Mouse (Mus musculus) embryonic facial prominence, embryonic 15.5 days (tissue): ENCODE results near the gene Fmo4. TPM values are rescaled to one million over a fixed set of nuclear protein-coding genes. Genes with fewer than 3 reads are reported as not detected.

Source experiments
- ATAC-seq: fragments of 200-750 bp; cut with Nextera tagmentation; 2 replicates; pipeline ENCODE4 v1.8.0; 2017; ENCODE audit warnings: low read depth, moderate TSS enrichment; ENCODE audit not compliant: insufficient number of reproducible peaks, low FRiP score, low TSS enrichment
- H3K27ac ChIP-seq: fragments of 300-500 bp; sonication (generic); replicated peaks from 2 replicates; pipeline ENCODE4 v1.5.1; 2015; ENCODE audit warnings: mild to moderate bottlenecking, inconsistent platforms
- H3K27me3 ChIP-seq: fragments of 300-500 bp; sonication (generic); 2 replicates; pipeline ENCODE4 v1.6.1; 2015; ENCODE audit warnings: inconsistent platforms
- H3K36me3 ChIP-seq: fragments of 300-500 bp; sonication (generic); 2 replicates; pipeline ENCODE4 v1.6.1; 2015; ENCODE audit warnings: mild to moderate bottlenecking, inconsistent platforms
- H3K4me1 ChIP-seq: fragments of 300-500 bp; sonication (generic); 2 replicates; pipeline ENCODE4 v1.6.1; 2015; ENCODE audit warnings: inconsistent platforms
- H3K4me2 ChIP-seq: fragments of 300-500 bp; sonication (generic); replicated peaks from 2 replicates; pipeline ENCODE4 v1.6.1; 2015; ENCODE audit warnings: mild to moderate bottlenecking, inconsistent platforms
- H3K4me3 ChIP-seq: fragments of 300-500 bp; sonication (generic); replicated peaks from 2 replicates; pipeline ENCODE4 v1.5.1; 2015; ENCODE audit warnings: mild to moderate bottlenecking, inconsistent platforms
- H3K9ac ChIP-seq: fragments of 300-500 bp; sonication (generic); 2 replicates; pipeline ENCODE4 v1.6.1; 2015; ENCODE audit warnings: inconsistent platforms
- H3K9me3 ChIP-seq: fragments of 300-500 bp; sonication (generic); replicated peaks from 2 replicates; pipeline ENCODE4 v1.6.1; 2016; ENCODE audit warnings: inconsistent platforms
- WGBS: fragments of 180-500 bp; shearing (Covaris S2); methylation state at CpG from one replicate; pipeline ENCODE4 v1.1.7; 2015; 5-methylcytosine and 5-hydroxymethylcytosine counted together
- polyA plus RNA-seq: library from polyadenylated mRNA; unstranded; fragments of >200 nt; fragmentation: Nextera tagmentation; extraction: Ambion mirVana; gene quantifications from 2 replicates; pipeline ENCODE4 v1.2.1, GENCODE M21; 2015

The Fmo4 gene
- polyA plus RNA-seq, 1 experiment from 2014 or later, result 0.23 TPM

- 59% methylated on average over 5 of the region's 5 CpGs for WGBS
- Histone ChIP-seq H3K4me2 (no peak overlapping the region), H3K9me3 (no peaks in the 10 kb centered on the region), H3K27me3 (no peaks in the 10 kb centered on the region), H3K36me3 (no peaks in the 10 kb centered on the region), H3K4me3 (no peak overlapping the region), H3K9ac (no peak overlapping the region), H3K4me1 (0 out of 2 replicates have a peak, but pooled peaks cover 3% of the 10 kb centered on the region), H3K27ac (no peak overlapping the region)
- no peak for ATAC-seq
Measured at GRCm38 (mm10) chr1:162832574-162832953, 18.8 kb upstream of the Fmo4 start.

GRCm38 (mm10) chr1:162831838-162832573 is 18.2 kb upstream of the Fmo4 start:
- ATAC-seq, result no peak

GRCm38 (mm10) chr1:162819280-162819679 is 5.5 kb upstream of the Fmo4 start:
- Histone ChIP-seq H3K9me3 (no peaks in the 10 kb centered on the region), H3K9ac (no peak overlapping the region), H3K27me3 (no peaks in the 10 kb centered on the region), H3K36me3 (no peaks in the 10 kb centered on the region), H3K4me1 (no peaks in the 10 kb centered on the region), H3K4me2 (no peak overlapping the region), H3K27ac (no peak overlapping the region), H3K4me3 (no peak overlapping the region)
- ATAC-seq, result no peak
- 91% methylated on average over 5 of the region's 5 CpGs for WGBS

More at GRCm38 (mm10) chr1:162831838-162832573, 18.2 kb upstream of the Fmo4 start:
- no peak overlapping the region for H3K4me3 ChIP-seq
- no peak overlapping the region for H3K4me2 ChIP-seq
- H3K27ac ChIP-seq, result no peak overlapping the region
- H3K9me3 ChIP-seq, result no peaks in the 10 kb centered on the region
- 0 out of 2 replicates have a peak, but pooled peaks cover 3% of the 10 kb centered on the region for H3K4me1 ChIP-seq
- H3K36me3 ChIP-seq, result no peaks in the 10 kb centered on the region
- no peaks in the 10 kb centered on the region for H3K27me3 ChIP-seq
- 16% methylated on average over 5 of the region's 5 CpGs for WGBS
- no peak overlapping the region for H3K9ac ChIP-seq

GRCm38 (mm10) chr1:162815381-162816127 is 1.8 kb upstream of the Fmo4 start:
- no peak overlapping the region for H3K4me3 ChIP-seq
- H3K27ac ChIP-seq, result no peak overlapping the region
- H3K9ac ChIP-seq, result no peak overlapping the region
- H3K4me2 ChIP-seq, result no peak overlapping the region
- no peaks in the 10 kb centered on the region for H3K36me3 ChIP-seq
- ATAC-seq, result no peak
- H3K9me3 ChIP-seq, result no peaks in the 10 kb centered on the region
- no peaks in the 10 kb centered on the region for H3K4me1 ChIP-seq
- no peaks in the 10 kb centered on the region for H3K27me3 ChIP-seq
- 84% methylated on average over 10 of the region's 10 CpGs for WGBS

GRCm38 (mm10) chr1:162814932-162815331 is 1.2 kb upstream of the Fmo4 start:
- no peak overlapping the region for H3K4me2 ChIP-seq
- 73% methylated on average over 4 of the region's 4 CpGs for WGBS

GRCm38 (mm10) chr1:162813143-162813835 is 483 bp downstream of the Fmo4 start:
- Histone ChIP-seq H3K4me2 (no peak overlapping the region), H3K9me3 (no peaks in the 10 kb centered on the region), H3K4me1 (no peaks in the 10 kb centered on the region), H3K27me3 (no peaks in the 10 kb centered on the region), H3K9ac (no peak overlapping the region), H3K27ac (no peak overlapping the region), H3K36me3 (no peaks in the 10 kb centered on the region), H3K4me3 (no peak overlapping the region)
- 81% methylated on average over 9 of the region's 9 CpGs for WGBS
- no peak for ATAC-seq

More at GRCm38 (mm10) chr1:162814932-162815331, 1.2 kb upstream of the Fmo4 start:
- Histone ChIP-seq H3K27ac (no peak overlapping the region), H3K4me1 (no peaks in the 10 kb centered on the region), H3K9me3 (no peaks in the 10 kb centered on the region), H3K4me3 (no peak overlapping the region), H3K27me3 (no peaks in the 10 kb centered on the region), H3K9ac (no peak overlapping the region), H3K36me3 (no peaks in the 10 kb centered on the region)
- ATAC-seq, result no peak

GRCm38 (mm10) chr1:162808541-162808940 is 5.2 kb downstream of the Fmo4 start:
- no peaks in the 10 kb centered on the region for H3K27me3 ChIP-seq
- H3K4me3 ChIP-seq, result no peak overlapping the region
- H3K4me2 ChIP-seq, result no peak overlapping the region
- no peaks in the 10 kb centered on the region for H3K4me1 ChIP-seq
- 85% methylated on average over 3 of the region's 3 CpGs for WGBS
- no peak overlapping the region for H3K27ac ChIP-seq
- no peaks in the 10 kb centered on the region for H3K36me3 ChIP-seq
- no peaks in the 10 kb centered on the region for H3K9me3 ChIP-seq
- ATAC-seq, result no peak
- H3K9ac ChIP-seq, result no peak overlapping the region

GRCm38 (mm10) chr1:162807441-162807840 is 6.3 kb downstream of the Fmo4 start:
- no peaks in the 10 kb centered on the region for H3K4me1 ChIP-seq
- H3K4me2 ChIP-seq, result no peak overlapping the region
- H3K9me3 ChIP-seq, result no peaks in the 10 kb centered on the region
- H3K27me3 ChIP-seq, result no peaks in the 10 kb centered on the region
- WGBS, result 86% methylated on average over 5 of the region's 5 CpGs
- no peak overlapping the region for H3K9ac ChIP-seq
- no peak overlapping the region for H3K27ac ChIP-seq
- H3K36me3 ChIP-seq, result no peaks in the 10 kb centered on the region
- no peak overlapping the region for H3K4me3 ChIP-seq
- ATAC-seq, result no peak

- no peak for ATAC-seq
- 56% methylated on average over 5 of the region's 5 CpGs for WGBS
- no peaks in the 10 kb centered on the region for H3K36me3 ChIP-seq
- H3K4me1 ChIP-seq, result no peaks in the 10 kb centered on the region
- H3K9ac ChIP-seq, result no peak overlapping the region
- H3K4me2 ChIP-seq, result no peak overlapping the region
- no peaks in the 10 kb centered on the region for H3K9me3 ChIP-seq
- H3K27me3 ChIP-seq, result no peaks in the 10 kb centered on the region
- H3K27ac ChIP-seq, result no peak overlapping the region
- H3K4me3 ChIP-seq, result no peak overlapping the region
Measured at GRCm38 (mm10) chr1:162805011-162805410, 8.8 kb downstream of the Fmo4 start.

- no peak overlapping the region for H3K9ac ChIP-seq
- H3K4me1 ChIP-seq, result no peaks in the 10 kb centered on the region
- no peak for ATAC-seq
- H3K27me3 ChIP-seq, result no peaks in the 10 kb centered on the region
- no peaks in the 10 kb centered on the region for H3K9me3 ChIP-seq
- H3K4me2 ChIP-seq, result no peak overlapping the region
- no peak overlapping the region for H3K27ac ChIP-seq
- no peak overlapping the region for H3K4me3 ChIP-seq
- no peaks in the 10 kb centered on the region for H3K36me3 ChIP-seq
Measured at GRCm38 (mm10) chr1:162796441-162796840, 17.3 kb downstream of the Fmo4 start.

GRCm38 (mm10) chr1:162792306-162793044 is 21.3 kb downstream of the Fmo4 start:
- ATAC-seq, result no peak
- no peak overlapping the region for H3K4me2 ChIP-seq
- no peak overlapping the region for H3K4me3 ChIP-seq
- no peaks in the 10 kb centered on the region for H3K36me3 ChIP-seq
- H3K4me1 ChIP-seq, result no peaks in the 10 kb centered on the region
- H3K9me3 ChIP-seq, result no peaks in the 10 kb centered on the region
- H3K27ac ChIP-seq, result no peak overlapping the region
- no peaks in the 10 kb centered on the region for H3K27me3 ChIP-seq
- no peak overlapping the region for H3K9ac ChIP-seq
- WGBS, result 54% methylated on average over 7 of the region's 7 CpGs
